Mouse (Mus musculus) gastrocnemius, adult 8-10 months (tissue): Measurements from ENCODE around the gene Arsb. TPM values are rescaled to one million over a fixed set of nuclear protein-coding genes. Genes with fewer than 3 reads are reported as not detected.

ENCODE experiments used
- DNase-seq, 2 experiments: peaks; one replicate each; pipeline ENCODE4 v3.0.0; 2022; ENCODE audit warnings: low spot score in 2 of 2
- total RNA-seq, 4 experiments: library from RNA; stranded (reverse); gene quantifications; 2 replicates each; pipeline ENCODE4 v1.2.4; 2022

Gene Arsb
- total RNA-seq, 4 experiments from 2014 or later = 1.7 to 2.7 (median 2.2) TPM

DNA sequence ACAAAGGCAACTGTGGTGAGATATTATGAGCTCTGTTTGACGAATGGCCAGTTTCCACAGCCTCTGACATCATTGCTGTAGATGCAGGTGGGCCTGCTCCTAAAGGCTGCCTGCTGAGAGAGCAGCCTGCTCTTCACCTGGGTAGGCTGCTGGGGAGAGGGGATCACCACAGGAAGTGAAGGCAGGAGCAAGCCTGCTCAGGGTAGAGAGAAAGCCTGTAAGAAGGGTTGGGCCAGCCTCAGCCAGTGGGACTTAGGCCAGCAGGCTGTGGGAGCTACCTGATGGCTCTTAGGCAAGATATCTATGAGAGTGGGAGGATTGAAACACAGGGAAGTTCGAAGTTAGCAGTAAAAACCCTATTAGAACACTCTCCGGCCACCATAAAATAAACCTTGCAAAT is 117.5 kb downstream of the Arsb start:
- DNase-seq = no peak

DNA sequence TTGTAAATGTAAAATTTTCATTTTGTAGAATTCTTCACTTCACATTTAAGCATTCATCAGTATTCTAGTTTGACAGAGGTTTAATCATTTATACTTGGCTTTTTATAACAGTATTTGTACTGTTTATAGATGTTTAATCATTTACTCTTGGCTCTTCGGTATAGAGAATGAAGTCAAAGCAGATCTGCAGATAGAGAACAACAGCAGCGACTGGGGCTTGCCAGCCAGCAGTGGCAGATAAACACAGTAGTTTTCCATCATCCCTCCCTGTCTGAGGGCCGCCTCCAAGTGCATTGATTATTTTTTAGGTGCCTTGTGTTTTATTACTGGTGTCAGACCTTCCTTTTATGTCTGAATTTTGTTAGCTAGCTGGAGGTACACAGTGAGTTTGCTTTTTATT is 118.6 kb downstream of the Arsb start:
- no peak for DNase-seq

DNA sequence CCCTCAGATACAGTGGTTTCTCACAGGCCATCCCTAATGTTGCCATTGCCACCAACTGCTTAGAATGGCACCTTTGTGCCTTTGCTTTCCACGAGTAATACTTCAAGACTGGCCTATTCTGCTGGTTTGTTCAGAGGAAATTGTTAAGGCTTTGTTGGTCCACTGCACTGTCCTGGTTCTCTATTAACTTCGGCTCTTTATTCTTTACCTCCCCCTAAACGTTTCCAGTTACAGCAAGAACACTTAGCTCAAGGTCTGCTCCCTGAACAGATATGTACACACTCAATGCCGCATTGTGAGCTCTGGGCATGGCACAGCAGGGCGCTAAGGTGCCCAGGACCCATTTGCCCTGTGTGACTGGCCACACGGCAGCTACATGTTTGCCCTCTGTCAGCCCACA is 119.8 kb downstream of the Arsb start:
- no peak for DNase-seq

DNA sequence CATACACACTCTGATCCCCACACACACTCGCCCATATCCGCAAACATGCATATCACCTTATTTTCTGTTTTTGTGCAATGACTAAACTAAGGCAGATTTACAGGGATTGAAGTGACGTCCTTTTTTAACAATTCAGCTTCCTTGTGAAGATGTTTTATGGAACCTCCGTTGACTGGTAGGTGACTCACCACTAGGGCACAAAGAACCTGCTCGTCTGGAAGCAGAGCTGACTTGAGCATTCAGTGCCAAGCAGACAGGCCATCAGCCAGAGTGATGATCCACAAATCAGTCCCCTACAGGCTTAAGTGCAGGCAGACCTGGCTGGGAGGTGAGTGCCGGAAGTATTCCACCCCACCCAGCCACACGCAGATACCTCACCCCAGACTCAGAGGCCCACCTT is 120.7 kb downstream of the Arsb start:
- no peak for DNase-seq

DNA sequence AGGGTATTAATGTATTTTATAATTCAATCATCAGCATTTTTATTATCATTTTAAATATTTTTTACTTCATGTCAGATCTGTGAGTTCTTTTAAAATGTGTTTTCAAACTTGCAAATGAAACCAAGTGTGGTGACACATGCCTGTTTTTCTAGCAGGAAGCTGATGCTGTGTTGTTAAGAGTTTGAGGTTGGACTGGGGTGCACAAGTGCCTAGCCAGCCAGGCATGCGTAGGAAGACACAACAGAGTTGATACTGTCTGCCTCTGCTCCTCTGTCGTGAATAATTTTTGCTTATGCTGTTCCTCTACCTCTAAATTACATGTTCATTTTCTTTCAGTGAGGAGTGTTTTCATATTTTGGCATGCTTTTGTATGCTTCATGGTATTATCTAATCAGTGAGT is 122.7 kb downstream of the Arsb start:
- DNase-seq = no peak

DNA sequence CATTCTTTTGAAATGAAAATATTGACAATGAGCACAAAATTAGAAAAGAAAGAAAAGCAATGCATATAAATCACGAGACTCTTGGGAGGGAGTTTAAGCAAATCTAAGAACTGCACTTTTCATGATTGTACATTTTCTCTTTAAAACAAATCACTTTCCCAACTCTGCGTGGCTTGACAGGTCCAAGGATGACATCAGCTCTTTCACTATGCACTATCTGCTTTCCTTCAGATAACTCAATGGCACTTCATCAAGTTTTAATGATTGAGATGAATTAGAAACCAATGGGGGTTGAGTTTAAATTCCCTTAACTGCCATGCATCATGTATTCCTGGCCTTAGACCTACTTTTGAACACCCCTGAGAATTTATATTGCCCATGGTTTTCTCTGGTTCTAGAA is 124.0 kb downstream of the Arsb start:
- no peak for DNase-seq

DNA sequence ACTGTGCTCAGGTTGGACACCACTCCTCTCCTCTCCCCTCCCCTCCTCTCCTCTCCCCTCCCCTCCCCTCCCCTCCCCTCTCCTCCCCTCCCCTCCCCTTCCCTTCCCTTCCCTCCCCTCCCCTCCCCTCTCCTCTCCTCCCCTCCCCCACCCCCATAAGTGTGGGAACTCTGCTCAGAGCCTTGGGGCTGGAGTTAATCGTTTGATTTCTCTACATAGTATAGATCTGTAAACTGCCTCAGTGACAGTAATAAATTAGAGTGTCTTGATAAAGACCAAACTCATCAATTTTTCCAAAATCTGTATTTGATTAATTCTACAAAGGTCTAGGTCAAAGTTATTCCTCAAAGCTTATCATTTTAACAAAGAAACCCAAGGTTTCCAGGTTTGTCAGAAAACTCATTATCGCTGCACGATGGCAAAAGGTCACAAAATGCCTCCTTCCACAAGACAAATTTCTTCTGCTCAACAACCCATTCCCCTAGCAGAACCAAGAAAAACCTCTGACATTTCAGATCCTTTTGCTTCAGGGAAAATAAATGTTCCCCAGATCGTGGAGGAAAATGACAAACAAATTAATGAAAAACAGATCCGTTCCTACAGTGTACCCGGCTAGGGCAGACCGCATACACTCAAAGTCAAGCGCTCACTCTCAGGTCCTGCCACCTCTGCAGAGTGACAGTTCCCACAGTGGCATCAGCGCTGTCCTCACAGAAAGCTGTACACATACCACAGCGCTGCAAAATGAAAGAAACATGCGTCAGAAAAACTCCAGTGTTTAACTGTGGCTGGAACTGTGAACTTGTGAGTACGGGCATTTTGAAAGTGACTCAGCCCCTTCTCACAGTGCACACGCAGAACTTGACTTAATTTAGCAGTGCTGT is 126.8 kb downstream of the Arsb start:
- no peak for DNase-seq

DNA sequence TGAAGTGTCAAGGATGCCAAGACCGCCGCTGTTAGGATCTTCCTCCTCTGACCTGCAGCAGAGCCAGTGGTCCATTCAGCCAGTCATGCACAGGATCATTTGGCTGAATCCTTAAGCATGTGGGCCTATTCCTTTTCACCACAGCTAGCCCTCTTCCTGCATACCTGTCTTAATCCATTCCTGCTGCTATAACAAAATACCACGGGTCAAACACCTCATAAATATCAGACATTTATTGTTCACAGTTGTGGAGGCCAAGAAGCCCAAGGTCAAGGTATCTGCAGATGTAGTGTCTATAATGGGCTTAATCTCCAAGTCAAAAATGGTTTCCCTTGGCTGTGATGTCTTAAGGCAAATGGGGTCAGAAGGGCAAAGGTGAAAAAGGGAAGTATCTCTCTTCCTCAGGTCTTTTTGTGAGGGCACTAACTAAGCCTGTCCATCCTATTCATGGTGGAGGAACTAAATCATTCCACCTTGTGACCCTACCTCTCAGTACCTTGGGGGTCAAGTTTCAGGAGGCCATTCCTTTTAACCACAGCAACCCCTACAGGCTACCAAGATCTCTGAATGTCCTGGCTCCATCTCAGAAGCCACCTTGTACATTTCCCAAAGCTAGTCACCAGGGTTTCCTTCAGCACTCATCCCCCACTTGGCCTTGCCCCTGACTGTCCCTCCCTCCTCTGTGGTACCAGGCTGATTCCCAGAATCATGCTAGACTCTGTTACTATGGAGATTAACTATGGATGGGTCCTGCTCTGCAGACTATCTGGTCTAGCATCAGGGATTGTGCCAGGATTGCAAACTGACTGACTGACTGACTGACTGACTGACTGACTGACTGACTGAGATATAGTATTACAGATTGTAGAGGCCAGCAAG is 128.2 kb downstream of the Arsb start:
- no peak for DNase-seq

DNA sequence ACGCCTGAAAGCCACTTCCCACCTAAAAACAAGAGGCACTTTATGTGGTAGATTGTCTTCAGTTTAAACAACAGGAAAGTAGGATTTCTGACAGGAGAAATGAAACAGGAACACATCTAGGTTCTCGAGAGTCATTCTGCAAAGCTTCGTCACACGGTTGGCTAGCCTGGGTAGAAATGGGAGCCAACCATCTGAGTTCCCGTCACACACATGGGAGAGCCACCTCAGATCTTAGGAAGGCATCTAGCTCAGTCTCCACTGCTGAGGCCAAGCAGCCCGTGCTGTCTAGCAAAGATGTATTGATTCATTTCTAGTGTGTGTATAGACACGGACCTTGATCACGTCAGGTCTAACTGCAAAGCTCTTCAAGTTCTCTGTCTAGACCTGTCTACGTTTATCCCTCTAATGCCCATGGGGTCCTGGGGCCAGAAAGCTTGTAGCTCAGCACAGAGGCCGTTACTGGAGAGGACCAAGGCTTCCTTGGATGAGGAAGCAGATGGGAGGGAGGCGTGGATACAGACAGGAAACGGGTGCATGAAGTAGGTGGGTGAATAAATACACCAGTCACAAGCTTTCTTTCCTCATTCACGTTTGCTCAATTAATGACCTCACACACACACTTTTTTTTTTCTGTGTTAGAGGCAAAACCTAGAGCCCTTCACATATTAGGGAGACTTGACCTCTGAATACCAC is 129.7 kb downstream of the Arsb start:
- no peak for DNase-seq

DNA sequence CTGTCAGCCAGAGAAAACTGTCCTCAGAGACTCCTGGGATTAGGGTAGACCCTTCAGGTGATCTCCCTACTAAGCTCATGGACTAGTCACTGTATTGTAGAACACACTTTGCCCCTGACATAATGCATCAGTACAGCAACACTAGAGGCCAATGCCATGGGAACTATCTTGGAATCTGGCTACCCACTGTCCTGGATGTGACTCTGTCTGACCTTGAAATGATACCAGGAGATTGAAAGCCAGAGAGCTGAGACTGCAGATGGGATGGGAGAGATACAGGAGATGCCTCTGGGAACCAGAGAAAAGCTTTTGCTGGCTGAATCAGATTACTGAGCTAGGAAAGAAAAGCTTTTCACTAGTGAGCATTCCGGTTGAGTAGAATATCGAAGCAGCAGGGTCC is 130.7 kb downstream of the Arsb start:
- no peak for DNase-seq

DNA sequence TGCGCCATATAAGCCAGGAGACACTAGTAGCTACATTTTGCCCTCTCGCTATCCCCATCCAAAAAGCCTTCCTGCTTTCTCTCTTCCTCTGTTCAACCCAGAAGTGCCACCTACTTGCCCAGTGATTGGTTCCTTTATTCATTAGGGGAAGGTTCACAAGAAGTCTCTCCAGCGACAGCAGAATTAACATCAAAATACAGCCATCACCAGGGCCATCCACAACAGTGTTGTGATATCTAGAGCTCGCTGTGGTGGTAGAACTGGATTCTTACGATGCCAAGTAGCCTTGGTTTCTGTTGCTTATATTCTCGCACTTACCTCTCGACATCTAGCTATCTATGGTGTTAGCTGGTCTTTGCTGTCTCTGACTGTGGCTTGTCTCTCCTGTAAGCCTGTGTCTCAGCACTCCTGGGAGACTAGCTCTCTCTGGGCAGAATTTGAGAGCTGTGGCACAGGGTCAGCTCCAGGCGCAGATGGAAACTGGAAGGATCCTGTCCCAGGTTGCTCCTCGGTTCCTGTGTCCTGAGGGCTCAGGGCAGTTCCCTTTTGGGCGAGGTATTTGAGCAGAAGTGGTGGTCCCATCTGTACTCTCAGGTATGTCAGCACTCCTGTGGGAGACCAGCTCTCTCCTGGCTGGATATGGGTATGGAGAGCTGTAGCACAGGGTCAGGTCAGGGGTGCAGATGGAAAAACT is 135.3 kb downstream of the Arsb start:
- no peak for DNase-seq

DNA sequence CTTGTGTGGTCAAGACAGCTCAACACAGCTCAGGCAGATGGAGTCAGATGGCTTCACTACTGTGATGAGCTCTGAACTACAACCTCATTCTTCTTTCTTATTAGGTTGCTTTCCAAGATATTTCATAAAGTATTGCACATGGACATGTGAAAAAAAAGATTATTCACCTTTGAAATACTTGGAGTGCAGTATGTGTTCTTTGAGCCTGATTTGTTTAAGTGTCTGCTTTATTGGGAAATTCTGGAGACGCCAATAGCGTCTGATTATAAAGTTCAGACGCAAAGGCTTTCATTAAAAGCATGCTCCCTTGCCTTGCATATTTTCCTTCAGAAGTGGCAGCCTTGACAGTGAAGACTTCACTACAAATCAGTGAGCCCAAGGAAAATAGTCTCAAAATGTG is 136.5 kb downstream of the Arsb start:
- DNase-seq = no peak

DNA sequence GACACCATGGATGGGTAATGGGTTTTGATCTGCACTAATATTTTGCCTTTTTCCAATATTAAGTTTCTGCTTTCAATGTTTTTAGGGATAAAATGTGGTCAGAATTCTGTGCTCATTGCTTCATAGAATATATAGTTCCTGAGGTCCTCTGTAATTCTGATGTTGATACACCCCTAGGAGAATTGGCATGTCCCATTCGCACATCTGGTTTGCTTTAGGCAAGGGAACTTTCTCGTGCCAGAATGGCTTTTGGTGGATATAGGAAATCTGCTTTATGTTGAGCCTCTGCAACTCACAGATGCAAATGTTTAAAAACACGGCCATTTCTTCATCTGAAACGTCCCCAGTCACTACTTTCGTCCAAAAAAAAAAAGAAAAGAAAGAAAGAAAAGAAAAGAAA is 138.4 kb downstream of the Arsb start:
- no peak for DNase-seq

DNA sequence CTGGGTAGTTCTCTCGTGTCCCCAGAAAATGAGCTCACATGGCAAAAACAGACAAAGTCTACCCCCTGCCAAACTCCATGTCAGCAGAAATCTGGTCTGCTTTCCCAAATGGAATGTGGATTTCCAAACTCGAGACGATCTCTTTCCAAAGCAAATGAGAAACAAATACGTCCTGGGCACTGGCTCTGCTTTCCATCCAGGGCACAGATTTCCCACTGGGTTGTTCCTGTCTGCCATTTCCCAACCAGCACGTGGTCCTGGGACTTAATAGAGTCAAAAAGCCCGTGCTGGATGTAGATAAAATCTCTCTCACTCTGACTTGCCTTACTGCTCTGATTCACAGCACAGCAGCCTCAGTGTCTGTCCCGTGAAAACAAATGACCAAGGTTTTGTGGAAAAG is 139.6 kb downstream of the Arsb start:
- DNase-seq = no peak

DNA sequence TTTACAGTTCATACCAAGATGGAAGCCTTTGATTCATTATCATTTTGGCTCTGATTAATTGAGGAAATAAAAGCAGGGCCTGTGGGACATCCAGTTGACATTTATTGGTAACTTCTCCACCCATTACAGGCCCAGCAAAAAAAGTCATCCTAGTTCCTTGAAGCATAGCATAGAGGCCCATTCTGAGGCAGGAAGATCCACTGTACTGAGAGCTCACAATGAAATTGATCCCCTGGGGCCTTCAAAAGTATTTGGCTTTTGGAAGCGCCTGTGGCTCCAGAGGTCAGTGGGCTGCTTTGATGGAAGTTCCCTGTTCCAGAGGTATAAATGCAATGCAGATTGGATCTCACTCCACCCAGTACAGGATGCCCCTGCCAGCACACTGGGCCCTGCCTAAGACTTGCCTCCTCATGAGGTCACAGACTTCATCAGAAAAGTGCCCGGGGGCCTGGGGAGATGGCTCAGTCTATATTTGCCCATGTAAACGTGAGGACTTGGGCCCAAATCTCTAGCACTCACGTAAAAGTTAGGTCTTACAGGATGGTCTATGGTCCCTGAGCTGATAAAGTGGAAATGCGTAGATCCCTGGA is 141.0 kb downstream of the Arsb start:
- no peak for DNase-seq

DNA sequence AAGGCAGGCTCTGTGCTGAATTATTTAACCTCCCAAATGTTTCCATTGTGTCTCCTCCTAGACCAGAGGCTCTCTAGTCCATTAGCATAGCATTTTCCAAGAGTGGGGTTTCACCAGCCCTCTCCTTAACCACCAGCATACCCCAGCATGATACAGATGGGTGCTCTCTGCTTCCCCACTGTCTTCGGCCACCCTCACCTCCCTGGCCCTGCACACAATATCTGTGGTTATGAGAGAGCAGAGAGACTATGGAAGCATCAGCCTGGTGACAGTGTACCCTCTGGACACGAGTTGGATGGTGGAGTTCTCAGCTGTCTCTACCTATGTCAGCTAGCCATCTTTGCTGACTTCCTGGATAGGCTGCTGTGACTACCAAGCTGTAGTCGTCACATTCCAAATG is 142.8 kb downstream of the Arsb start:
- no peak for DNase-seq

DNA sequence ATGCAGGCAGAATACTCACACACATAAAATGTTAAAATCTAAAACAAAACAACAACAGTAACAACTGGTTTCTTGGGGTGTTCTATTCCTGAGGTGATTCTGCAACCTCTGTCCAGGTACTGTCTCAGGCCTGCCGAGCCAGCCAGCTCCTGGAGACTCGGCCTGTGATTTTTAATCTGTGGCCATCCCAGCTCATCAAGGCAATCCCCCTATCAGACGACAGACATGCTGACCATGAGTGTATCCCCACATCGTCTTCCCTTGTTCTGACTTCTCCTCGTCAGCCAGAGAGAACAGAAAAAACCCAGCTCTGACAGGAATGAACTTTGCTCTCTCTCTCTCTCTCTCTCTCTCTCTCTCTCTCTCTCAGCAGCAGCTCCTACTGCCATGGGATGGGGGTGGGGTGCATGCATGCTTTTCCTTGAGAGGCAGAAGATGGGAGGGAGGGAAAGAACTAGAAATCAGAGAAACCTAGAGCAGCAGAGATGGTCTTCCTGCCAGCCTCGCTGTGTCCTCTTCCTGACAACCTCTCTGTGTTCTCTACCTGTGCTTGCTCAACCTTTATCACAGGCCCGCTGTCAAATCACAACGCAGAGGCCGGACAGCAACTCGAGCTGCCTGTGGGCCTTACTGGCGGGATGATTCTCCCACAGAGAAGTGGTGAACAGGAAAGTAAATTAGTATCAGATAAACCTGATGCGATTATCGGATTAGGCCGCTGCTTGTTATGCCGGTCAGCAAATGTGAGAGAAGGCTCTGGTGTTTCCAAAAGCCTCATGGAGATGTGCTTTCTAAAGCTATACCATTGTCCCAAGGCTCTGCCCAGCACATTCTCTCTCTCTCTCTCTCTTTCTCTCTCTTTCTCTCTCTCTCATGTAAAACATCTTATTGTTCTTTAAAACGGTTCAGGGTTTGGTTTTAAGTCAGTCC is 144.5 kb downstream of the Arsb start:
- DNase-seq = no peak

DNA sequence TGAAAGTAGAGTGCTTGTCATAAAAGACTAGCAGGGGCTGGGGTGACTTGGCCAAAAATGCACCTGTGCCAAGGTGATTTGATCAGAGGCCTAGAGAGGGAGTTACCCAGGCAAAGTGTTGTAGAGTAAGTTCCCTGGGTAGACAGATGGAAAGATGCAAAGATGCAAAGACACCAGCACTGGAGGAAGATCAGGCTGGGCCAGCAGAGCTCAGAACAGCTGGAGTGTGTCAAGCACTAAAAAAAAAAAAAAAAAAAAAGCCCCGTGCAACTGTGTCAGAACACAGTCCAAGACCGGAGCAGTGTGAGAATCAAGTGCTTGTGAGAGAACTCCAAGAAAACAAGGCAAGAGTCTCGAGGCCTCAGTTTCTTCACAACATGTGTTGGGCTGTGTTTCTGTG is 148.1 kb downstream of the Arsb start:
- DNase-seq = no peak

DNA sequence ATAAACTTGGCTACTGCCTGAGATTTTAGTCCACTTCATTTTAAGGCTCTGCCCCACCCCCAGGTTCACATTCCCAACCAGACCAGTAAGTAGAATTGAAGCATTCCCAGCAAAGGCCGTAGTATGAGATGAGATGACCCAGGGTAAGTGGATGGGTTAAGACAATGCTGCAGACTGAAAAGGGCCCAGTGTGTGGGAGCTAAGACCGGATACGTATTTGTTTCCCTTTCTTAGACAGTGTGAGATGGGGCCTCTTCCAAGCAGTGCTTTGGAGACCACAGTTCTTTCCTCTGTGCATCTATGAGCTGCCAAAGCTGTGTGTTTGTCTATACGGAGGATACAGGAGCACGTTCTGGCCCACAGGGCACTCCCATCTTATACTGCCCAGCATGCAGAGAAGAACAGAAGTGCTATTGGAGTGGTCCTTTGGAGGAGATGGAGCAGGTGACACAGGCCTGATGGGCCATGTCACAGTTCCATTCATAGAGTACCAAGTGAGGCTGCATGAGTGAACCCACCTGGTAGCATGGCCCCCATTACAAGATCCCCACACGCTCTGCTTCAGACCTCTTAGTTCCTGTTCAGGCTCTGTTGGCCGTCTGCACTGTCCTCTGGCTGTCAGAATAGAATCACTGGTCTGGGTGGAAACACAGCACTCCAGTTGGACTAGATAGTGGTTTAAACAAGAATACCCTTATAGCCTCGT is 148.8 kb downstream of the Arsb start:
- no peak for DNase-seq
